Mouse (Mus musculus): ENCODE measurements around the gene Cabp4.
"Not testable (repeated sequence)": the region's sequence is repeated elsewhere in the genome, so short reads cannot be mapped to it uniquely, and the experiment has no call there.

Cabp4 gene

DNA sequence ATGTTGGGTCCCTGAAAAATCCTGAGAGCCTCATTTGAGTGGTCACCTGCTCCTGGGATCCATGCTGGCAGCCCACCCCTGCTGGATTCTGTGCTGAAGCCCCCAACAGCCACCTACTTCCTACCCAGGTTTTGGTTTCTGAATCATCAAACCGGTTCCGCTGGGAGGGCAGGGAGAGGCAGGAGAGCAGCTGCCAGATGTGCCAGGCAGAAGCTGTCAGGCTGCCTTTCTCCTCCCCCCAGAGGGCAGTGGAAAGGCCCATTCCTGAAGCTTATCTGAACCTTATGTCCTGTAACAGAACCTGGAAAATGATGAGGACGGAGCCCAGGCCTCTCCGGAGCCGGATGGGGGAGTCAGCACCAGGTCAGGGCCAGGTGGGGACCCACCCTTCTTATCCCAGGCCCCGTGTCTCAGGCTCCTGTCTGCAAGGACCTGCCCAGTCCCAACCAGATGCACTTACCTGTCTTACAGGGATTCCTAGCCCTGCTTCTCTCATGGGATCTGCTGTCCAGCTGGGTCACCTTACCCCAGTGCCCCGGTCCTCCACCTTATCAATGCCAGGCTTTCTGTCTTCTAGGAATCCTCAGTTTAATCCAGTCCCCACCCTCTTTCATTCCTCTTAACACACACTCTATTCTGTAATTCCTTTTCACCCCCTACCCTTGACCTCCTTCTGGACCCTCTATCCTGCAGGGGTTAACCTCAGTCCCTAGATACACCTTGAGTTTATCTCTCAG, 16.9 kb downstream of the Cabp4 start:
- peaks cover 71% of the 10 kb centered on the region for H3K4me1 ChIP-seq (replicated peaks; ENCODE audit: low read depth, low read length)
- H3K9me3 ChIP-seq (ENCODE audit: low read length), result no peaks in the 10 kb centered on the region
- H3K4me3 ChIP-seq (replicated peaks; ENCODE audit: low read length), result peak overlapping the region; percentile 94
- peaks cover 44% of the 10 kb centered on the region for H3K36me3 ChIP-seq (ENCODE audit: insufficient read depth, low read length)
- no peak for TF ChIP-seq CTCF (conservative IDR thresholded peaks at IDR 0.05; ENCODE audit: low read length)
- TF ChIP-seq NANOG (IDR thresholded peaks at IDR 0.05; ENCODE audit: borderline replicate concordance, low read length), result no peak
- TF ChIP-seq POU5F1 (IDR thresholded peaks at IDR 0.05; ENCODE audit: borderline replicate concordance, low read length), result no peak
- H3K27me3 ChIP-seq (ENCODE audit: insufficient read depth, low read length), result no peaks in the 10 kb centered on the region

GRCm38 (mm10) chr19:4125741-4126696, 17.8 kb downstream of the Cabp4 start, which contains the start of gene Aip:
Gene Aip (minus strand): TSS chr19:4125858.
- Histone ChIP-seq H3K4me1 (replicated peaks; ENCODE audit: low read depth, low read length) (peaks cover 67% of the 10 kb centered on the region), H3K36me3 (ENCODE audit: insufficient read depth, low read length) (peaks cover 35% of the 10 kb centered on the region), H3K4me3 (replicated peaks; ENCODE audit: low read length) (peak within 1 kb of the TSS; percentile 94), H3K27me3 (ENCODE audit: insufficient read depth, low read length) (no peaks in the 10 kb centered on the region), H3K9me3 (ENCODE audit: low read length) (no peaks in the 10 kb centered on the region)
- TF ChIP-seq CTCF (conservative IDR thresholded peaks at IDR 0.05; ENCODE audit: low read length), result peak; percentile 33
- TF ChIP-seq POU5F1 (IDR thresholded peaks at IDR 0.05; ENCODE audit: borderline replicate concordance, low read length), result no peak

GRCm38 (mm10) chr19:4125268-4125667, 18.6 kb downstream of the Cabp4 start:
- H3K4me3 ChIP-seq (replicated peaks; ENCODE audit: low read length), result not testable (repeated sequence)

GRCm38 (mm10) chr19:4124432-4124831, 19.4 kb downstream of the Cabp4 start:
- H3K9me3 ChIP-seq (ENCODE audit: low read length), result no peaks in the 10 kb centered on the region
- H3K27me3 ChIP-seq (ENCODE audit: insufficient read depth, low read length), result no peaks in the 10 kb centered on the region
- peaks cover 30% of the 10 kb centered on the region for H3K36me3 ChIP-seq (ENCODE audit: insufficient read depth, low read length)
- no peak overlapping the region for H3K4me3 ChIP-seq (replicated peaks; ENCODE audit: low read length)
- peaks cover 61% of the 10 kb centered on the region for H3K4me1 ChIP-seq (replicated peaks; ENCODE audit: low read depth, low read length)
- no peak for TF ChIP-seq NANOG (IDR thresholded peaks at IDR 0.05; ENCODE audit: borderline replicate concordance, low read length)
- no peak for TF ChIP-seq CTCF (conservative IDR thresholded peaks at IDR 0.05; ENCODE audit: low read length)
- no peak for TF ChIP-seq POU5F1 (IDR thresholded peaks at IDR 0.05; ENCODE audit: borderline replicate concordance, low read length)

More at GRCm38 (mm10) chr19:4125268-4125667, 18.6 kb downstream of the Cabp4 start:
- H3K27me3 ChIP-seq (ENCODE audit: insufficient read depth, low read length); H3K9me3 ChIP-seq (ENCODE audit: low read length): not testable (repeated sequence)
- peaks cover 33% of the 10 kb centered on the region for H3K36me3 ChIP-seq (ENCODE audit: insufficient read depth, low read length)
- H3K4me1 ChIP-seq (replicated peaks; ENCODE audit: low read depth, low read length), result peaks cover 68% of the 10 kb centered on the region

DNA sequence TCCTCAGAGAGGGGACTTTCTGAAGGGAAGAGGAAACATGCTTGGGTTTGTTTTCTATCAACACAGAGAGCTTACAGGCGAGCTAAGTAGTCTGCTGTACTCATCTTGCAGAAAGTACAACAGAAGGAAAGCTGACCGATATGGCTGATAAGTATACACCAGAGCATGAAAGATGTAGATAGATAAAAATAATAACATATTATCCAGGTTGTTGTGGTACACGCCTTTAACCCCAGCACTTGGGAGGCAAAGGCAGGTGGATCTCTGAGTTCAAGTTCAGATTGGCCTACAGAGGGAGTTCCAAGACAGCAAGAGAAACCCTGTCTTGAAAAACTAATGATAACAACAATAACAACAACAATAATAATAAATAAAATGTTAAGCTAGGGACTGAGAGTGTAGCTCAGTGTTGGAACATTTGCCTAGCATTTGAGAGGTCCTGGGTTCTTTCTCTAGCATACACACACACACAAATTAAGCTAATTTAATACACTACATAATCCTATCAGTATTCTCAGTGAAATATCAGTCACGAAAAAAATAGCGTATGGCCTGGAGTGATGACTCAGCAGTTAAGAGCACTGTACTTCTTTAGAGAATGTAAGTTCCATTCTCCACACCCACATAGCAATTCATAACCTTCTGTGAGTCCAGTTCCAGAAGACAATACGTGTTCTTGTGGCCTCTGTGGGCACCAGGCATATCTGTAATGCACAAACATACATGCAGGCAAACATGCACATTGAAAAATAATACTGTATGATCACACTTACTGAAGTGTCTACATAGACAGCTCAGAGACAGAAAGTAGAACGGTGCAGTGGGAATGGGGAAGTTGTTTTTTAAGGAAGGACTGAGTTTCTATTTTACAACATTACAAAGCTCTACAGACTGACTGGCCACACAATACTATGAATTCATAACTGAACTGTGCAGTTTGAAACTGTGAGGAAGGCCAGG, 21.1 kb downstream of the Cabp4 start:
- Histone ChIP-seq H3K4me3 (replicated peaks; ENCODE audit: low read length) (no peak overlapping the region), H3K36me3 (ENCODE audit: insufficient read depth, low read length) (peaks cover 28% of the 10 kb centered on the region), H3K9me3 (ENCODE audit: low read length) (no peaks in the 10 kb centered on the region), H3K27me3 (ENCODE audit: insufficient read depth, low read length) (no peaks in the 10 kb centered on the region), H3K4me1 (replicated peaks; ENCODE audit: low read depth, low read length) (peaks cover 60% of the 10 kb centered on the region)
- no peak for TF ChIP-seq POU5F1 (IDR thresholded peaks at IDR 0.05; ENCODE audit: borderline replicate concordance, low read length)
- TF ChIP-seq NANOG (IDR thresholded peaks at IDR 0.05; ENCODE audit: borderline replicate concordance, low read length), result no peak
- no peak for TF ChIP-seq CTCF (conservative IDR thresholded peaks at IDR 0.05; ENCODE audit: low read length)

- not testable (repeated sequence) for H3K9me3 ChIP-seq (ENCODE audit: low read length); H3K27me3 ChIP-seq (ENCODE audit: insufficient read depth, low read length)
- Histone ChIP-seq H3K4me3 (replicated peaks; ENCODE audit: low read length) (peak overlapping the region; percentile 78), H3K4me1 (replicated peaks; ENCODE audit: low read depth, low read length) (peaks cover 60% of the 10 kb centered on the region), H3K36me3 (ENCODE audit: insufficient read depth, low read length) (peaks cover 28% of the 10 kb centered on the region)
Measured at GRCm38 (mm10) chr19:4121896-4122295, 21.9 kb downstream of the Cabp4 start.

GRCm38 (mm10) chr19:4121097-4121805, 22.6 kb downstream of the Cabp4 start:
- no peak for TF ChIP-seq NANOG (IDR thresholded peaks at IDR 0.05; ENCODE audit: borderline replicate concordance, low read length)
- no peak for TF ChIP-seq POU5F1 (IDR thresholded peaks at IDR 0.05; ENCODE audit: borderline replicate concordance, low read length)
- TF ChIP-seq CTCF (conservative IDR thresholded peaks at IDR 0.05; ENCODE audit: low read length), result no peak
- peaks cover 54% of the 10 kb centered on the region for H3K4me1 ChIP-seq (replicated peaks; ENCODE audit: low read depth, low read length)
- no peaks in the 10 kb centered on the region for H3K9me3 ChIP-seq (ENCODE audit: low read length)
- no peaks in the 10 kb centered on the region for H3K27me3 ChIP-seq (ENCODE audit: insufficient read depth, low read length)
- H3K36me3 ChIP-seq (ENCODE audit: insufficient read depth, low read length), result peaks cover 35% of the 10 kb centered on the region
- H3K4me3 ChIP-seq (replicated peaks; ENCODE audit: low read length), result peak overlapping the region; percentile 78

All from E14TG2a.4 (cell line).